Mouse (Mus musculus) urinary bladder, postnatal 36 days (tissue): ENCODE measurements around the gene Chchd1.

Source experiments
- DNase-seq, 2 experiments: peaks; one replicate each; pipeline ENCODE4 v3.0.0; 2022; ENCODE audit warnings: low spot score in 2 of 2, mixed read lengths in 1 of 2

The Chchd1 gene

GRCm38 (mm10) chr14:20725660-20726339, 23.0 kb downstream of the Chchd1 start:
- DNase-seq, result no peak

DNA sequence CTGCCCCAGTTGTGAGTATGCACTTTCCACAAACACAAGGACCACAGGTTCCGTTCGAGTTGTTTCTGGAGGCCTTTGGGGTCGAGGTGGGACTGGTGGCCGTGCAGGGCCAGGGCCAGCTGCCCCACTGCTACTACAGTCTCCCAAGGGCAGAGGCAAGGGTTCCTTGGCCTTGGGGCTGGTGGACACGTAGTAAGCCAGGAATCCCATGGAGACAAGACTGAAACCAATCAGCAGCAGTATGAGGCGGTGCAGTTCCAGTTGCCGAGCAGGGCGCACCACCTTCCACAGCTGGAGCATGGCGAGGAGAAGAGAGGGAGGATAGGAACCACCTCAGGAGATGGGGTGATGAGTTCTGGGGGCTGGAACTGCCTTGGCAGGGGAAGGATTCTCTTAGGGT, 27.1 kb downstream of the Chchd1 start:
- no peak for DNase-seq

- no peak for DNase-seq
Observed at GRCm38 (mm10) chr14:20730853-20731602, 28.2 kb downstream of the Chchd1 start.

DNA sequence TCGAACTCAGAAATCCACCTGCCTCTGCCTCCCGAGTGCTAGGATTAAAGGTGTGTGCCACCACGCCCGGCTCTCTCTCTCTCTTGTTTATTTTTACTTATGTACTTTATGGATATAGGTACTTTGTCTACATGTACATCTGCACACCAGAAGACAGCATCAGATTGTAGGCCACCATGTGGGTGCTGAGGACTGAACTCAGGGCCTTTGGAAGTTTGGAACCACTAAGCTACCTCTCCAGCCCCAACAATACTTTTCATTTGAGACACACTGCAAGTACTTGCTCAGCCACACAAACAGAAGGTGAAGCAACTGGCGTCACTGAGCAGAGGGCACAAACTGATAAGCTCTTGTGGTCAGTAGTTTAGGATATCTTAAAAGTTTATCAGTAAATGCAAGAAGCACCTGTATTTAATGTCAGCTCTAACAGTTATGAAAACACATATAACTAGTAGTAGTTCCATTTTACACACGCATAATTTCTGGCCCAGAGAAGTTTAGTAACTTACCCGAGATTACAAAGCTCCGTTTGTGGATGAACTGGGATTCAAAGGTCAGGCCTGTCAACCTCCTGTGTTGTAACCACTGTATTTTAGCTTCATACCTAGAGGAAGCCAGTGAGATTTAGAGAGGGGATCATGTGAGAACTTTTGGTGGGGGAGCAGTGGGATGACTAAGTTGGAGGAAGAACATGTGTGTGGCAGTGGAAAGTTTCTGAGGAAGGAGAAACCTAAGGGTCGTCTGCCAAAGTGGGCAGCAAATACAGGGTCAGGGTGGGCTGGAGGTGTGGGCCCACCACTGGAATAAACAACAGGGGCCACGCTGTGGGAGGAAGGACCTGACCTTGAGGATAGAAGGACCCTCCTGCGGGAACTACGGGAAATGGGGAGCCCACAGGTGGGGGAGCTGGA, 30.5 kb downstream of the Chchd1 start:
- no peak for DNase-seq

DNA sequence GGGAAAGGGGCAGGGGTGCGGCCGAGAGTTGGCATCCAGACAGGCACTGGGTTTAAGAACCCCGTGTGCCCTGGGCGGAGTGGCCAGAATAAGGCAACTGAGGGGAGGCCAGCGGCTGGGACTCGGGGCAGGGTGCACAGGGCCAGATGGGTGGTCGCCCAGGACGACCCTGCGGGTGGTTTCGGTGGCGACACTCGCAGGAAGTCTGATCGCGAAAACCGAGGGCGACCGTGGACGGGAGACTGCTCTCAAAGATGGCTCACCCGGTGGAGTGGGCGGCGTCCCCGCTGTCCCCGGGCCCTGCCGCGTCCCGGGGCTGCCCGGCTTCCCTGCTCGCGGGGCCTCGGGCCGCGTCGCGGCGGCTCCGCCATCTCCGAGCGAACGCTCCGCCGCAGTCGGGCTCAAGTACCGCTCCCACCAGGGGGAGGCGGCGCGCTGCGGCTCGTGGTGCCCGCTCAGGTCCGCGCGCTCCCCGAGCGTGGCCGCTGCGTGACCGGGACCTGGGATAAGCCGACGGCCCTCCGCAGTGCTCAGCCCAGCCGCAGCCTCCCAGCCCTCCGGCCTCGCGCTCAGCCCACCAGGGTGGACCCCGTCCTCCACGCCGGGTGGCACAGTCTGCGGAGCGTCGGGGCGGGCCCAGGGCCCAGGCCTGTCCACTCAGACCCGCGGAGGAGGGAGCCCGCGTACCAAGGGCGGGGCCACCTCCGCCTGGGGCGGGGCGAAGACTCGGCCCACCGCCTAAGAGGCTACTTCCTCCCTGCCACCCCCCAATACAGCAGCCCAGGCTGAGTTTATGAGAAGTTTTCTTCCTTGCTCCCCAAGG, 31.4 kb downstream of the Chchd1 start, which contains the start of gene Ndst2:
Gene Ndst2, minus strand, starts transcription at position 611 of the 823 bp plus-strand sequence.
- DNase-seq, result peak; percentile 85 to 86

DNA sequence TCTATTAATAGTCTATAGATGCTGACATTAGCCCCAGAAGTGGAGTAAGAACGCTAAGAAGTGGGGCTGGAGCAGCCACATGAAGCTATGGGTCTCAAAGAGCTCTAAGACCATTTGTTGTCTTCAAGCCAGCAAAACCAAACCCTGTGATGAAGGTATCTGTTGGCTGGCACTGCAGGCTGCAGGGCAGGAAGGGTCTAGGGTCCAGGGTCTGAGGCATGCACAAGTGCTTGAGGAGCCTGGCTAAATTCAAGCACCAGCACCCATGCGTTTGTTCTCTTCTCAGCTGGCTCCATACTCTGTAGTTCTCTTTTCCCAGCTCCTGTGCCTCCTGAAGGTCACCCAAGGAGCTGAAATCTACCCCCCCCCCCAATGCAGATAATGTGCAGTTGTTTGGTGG, 32.2 kb downstream of the Chchd1 start:
- no peak for DNase-seq

GRCm38 (mm10) chr14:20735892-20736390, 33.1 kb downstream of the Chchd1 start:
- DNase-seq, result no peak

DNA sequence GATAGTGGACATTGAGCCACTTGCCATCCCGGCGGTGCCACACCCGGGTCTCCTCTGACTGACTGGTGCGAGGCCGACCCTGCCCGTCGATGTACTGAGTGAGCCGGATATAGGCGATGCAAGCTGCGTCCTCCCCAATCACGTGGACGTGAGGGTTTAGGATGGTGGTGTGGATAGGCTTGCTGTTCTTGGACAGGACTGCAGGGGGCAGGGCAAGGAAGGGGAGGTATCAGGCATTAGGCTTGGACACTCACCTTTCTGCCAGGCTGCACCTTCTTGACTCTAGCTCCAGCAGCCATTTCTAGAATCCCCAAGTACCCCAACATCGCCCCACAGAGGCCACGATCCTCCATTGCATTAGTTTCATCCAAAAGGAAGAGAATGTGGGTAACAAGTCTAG, 34.5 kb downstream of the Chchd1 start:
- DNase-seq, result peak; percentile 51 to 62

DNA sequence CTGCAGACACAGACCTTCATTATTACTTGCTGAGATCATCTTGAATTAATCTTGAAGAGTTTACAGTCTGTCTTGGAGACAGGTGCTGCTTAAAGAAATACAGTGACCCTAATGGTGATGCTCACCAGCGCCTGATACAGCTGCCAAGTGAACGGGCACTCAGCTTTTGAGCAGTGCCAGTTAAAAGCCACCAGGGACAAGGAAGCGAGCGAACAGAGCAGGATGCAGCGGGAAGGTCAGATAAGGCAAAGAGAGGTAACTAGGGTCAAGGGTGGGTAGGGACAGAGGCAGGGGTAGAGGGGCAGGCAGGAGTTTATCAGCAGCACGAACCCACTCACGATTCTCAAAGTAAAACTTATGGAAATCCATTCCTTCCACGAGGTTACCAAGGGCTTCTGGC, 35.7 kb downstream of the Chchd1 start:
- no peak for DNase-seq

DNA sequence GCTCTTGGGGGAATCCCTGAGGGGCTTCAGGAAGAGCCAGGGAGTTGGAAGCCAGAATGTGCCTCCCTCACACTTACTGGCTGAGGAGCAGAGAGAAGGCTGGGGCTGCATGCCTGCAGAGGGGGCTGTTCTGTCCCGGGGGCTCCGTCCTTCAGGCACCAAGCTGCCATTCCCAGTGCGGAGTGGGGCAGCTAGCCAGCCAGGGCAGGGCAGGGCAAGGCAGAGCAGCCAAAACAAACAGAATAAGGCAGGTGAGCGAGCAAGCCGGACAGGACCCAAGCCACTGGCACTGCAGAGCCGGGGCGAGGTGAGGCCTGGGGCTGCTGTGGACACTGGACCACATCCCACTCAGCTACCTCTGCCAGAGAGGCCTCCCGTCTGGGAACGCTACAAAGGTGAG, 38.5 kb downstream of the Chchd1 start:
- peak; percentile 34 to 46 for DNase-seq

DNA sequence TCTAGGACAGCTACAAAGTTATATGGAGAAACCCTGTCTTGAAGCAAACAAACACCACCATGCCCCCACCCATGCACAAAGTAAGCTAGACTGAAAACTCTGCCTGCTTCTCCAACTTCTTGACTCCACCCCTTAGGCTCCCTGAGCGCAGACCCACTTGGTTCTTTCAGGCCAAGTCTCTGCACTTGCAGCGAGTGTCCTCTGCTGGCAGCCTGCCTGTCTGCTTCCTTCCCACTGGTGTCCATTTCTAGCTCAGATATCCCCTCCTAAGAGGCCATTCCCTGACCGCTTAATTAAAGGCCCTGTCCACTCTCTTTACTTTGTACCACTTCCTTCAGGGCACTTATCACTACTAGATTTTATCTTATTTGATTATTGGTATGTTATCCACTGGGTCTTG, 40.8 kb downstream of the Chchd1 start:
- DNase-seq, result no peak

- no peak for DNase-seq
Observed at GRCm38 (mm10) chr14:20746935-20747334, 44.1 kb downstream of the Chchd1 start.

GRCm38 (mm10) chr14:20748388-20748787, 45.6 kb downstream of the Chchd1 start:
- no peak for DNase-seq

DNA sequence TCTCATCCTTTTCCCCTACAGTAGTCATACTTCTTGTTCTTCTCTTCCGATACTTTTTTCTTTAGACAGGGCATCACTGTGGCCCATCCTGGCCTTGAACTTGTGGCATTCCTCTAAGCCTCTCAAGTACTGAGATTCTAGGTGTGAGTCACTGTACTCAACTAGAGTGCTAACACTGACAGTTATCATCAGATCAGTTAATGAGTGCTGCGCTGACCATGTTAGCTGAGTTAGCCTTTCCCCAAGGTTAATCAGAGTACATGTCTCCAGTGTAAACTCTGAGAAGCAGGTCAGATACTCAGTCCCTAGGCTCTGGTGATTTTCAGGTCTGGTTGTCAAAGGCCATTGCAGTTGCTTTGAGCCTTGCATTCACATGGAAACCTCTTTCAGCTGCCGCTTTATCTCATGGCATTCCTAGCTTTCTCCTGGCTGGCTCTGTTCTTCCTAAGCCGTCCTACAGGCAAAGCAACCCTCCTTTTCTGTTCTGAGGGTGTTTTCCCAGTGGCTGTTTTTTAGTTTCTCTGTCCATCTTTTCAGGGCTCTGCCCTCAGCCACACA, 46.8 kb downstream of the Chchd1 start:
- no peak for DNase-seq

- no peak for DNase-seq
Observed at GRCm38 (mm10) chr14:20750503-20750902, 47.7 kb downstream of the Chchd1 start.

- DNase-seq, result no peak
Observed at GRCm38 (mm10) chr14:20753792-20754191, 51.0 kb downstream of the Chchd1 start.
